Mouse (Mus musculus): ENCODE data around the gene Srsf2. TPM values are rescaled to one million over a fixed set of nuclear protein-coding genes. Genes with fewer than 3 reads are reported as not detected.

Srsf2 gene
- total RNA-seq, 1 experiment, result 361 TPM

GRCm38 (mm10) chr11:116882446-116882845, 29.6 kb upstream of the Srsf2 start:
- peaks cover 0 to 20% of the 10 kb centered on the region in 2 experiments; a peak in 3 of 4 replicates for H3K4me1 ChIP-seq (ENCODE audit: control insufficient read depth in 2 of 2, insufficient read depth in 2 of 2, low read length in 2 of 2, poor library complexity in 1 of 2)
- no peak overlapping the region for H3K4me3 ChIP-seq (ENCODE audit: insufficient read depth in 1 of 2, low read depth in 1 of 2, low read length in 2 of 2, poor library complexity in 1 of 2, severe bottlenecking in 1 of 2)
- in situ Hi-C loops (cut with MboI; ENCODE audit: low sequenced_read_pairs in 2 of 2, unreplicated experiment in 2 of 2), result no loop called here
- TF ChIP-seq HCFC1 (IDR thresholded peaks at IDR 0.05; ENCODE audit: borderline replicate concordance, insufficient read depth, low read length), result no peak
- no peak for TF ChIP-seq CHD2 (IDR thresholded peaks at IDR 0.05; ENCODE audit: low read depth, low read length)
- no peak for TF ChIP-seq ZNF384 (IDR thresholded peaks at IDR 0.05; ENCODE audit: low read depth, low read length)
- no peak for TF ChIP-seq ZC3H11A (IDR thresholded peaks at IDR 0.05; ENCODE audit: borderline replicate concordance, low read depth, low read length)
- no peak for TF ChIP-seq MAFK (IDR thresholded peaks at IDR 0.05; ENCODE audit: insufficient read depth, low read depth, low read length)
- H3K9ac ChIP-seq (ENCODE audit: insufficient read depth, low read depth, low read length, poor library complexity, severe bottlenecking), result no peak overlapping the region
- no peaks in the 10 kb centered on the region for H3K9me3 ChIP-seq (ENCODE audit: control insufficient read depth, insufficient read depth, low read depth, low read length)
- no peak for DNase-seq (ENCODE audit: low read depth, low spot score)
- H3K36me3 ChIP-seq (ENCODE audit: control insufficient read depth, insufficient read depth, low read length, poor library complexity, severe bottlenecking), result no peaks in the 10 kb centered on the region
- no peak overlapping the region for H3K27ac ChIP-seq (ENCODE audit: insufficient read depth, low read depth, low read length, poor library complexity, severe bottlenecking)

- Histone ChIP-seq H3K4me3 (ENCODE audit: insufficient read depth in 1 of 2, low read depth in 1 of 2, low read length in 2 of 2, poor library complexity in 1 of 2, severe bottlenecking in 1 of 2) (no peak overlapping the region), H3K9ac (ENCODE audit: insufficient read depth, low read depth, low read length, poor library complexity, severe bottlenecking) (no peak overlapping the region), H3K9me3 (ENCODE audit: control insufficient read depth, insufficient read depth, low read depth, low read length) (no peaks in the 10 kb centered on the region), H3K27ac (ENCODE audit: insufficient read depth, low read depth, low read length, poor library complexity, severe bottlenecking) (no peak overlapping the region; the same call in 1 of the 2 replicates), H3K36me3 (ENCODE audit: control insufficient read depth, insufficient read depth, low read length, poor library complexity, severe bottlenecking) (no peaks in the 10 kb centered on the region), H3K4me1 (ENCODE audit: control insufficient read depth in 2 of 2, insufficient read depth in 2 of 2, low read length in 2 of 2, poor library complexity in 1 of 2) (peaks cover 0 to 14% of the 10 kb centered on the region in 2 experiments; a peak in 3 of 4 replicates)
- DNase-seq (ENCODE audit: low read depth, low spot score), result no peak
- TF ChIP-seq MAFK (IDR thresholded peaks at IDR 0.05; ENCODE audit: insufficient read depth, low read depth, low read length) (no peak), ZC3H11A (IDR thresholded peaks at IDR 0.05; ENCODE audit: borderline replicate concordance, low read depth, low read length) (no peak), CHD2 (IDR thresholded peaks at IDR 0.05; ENCODE audit: low read depth, low read length) (no peak), HCFC1 (IDR thresholded peaks at IDR 0.05; ENCODE audit: borderline replicate concordance, insufficient read depth, low read length) (no peak), ZNF384 (IDR thresholded peaks at IDR 0.05; ENCODE audit: low read depth, low read length) (no peak)
- in situ Hi-C loops (cut with MboI; ENCODE audit: low sequenced_read_pairs in 2 of 2, unreplicated experiment in 2 of 2), result no loop called here
These were observed 28.5 kb upstream of the Srsf2 start for GRCm38 (mm10) chr11:116881440-116881839.

DNA sequence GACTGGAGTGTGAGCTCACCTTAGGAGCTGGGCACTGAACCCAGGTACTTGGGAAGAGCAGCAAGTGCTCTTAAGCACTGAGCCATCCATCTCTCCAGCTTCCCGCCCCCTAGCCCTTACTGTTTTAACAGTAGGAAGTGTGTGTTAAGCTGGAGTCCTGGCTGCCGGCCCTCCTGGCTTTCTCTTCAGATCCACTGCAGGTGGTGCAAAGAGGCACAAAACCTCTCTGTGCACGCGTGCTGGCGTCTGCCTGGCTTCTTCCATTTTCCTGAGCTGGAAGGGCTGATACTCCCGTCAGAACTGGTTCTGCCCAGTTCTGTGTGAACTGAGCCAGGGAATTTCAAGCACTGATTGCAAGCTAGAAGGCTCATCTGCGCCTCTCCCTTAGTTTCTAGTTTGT, 27.9 kb upstream of the Srsf2 start:
- no peak for DNase-seq (ENCODE audit: low read depth, low spot score)
- in situ Hi-C loops (cut with MboI; ENCODE audit: low sequenced_read_pairs in 2 of 2, unreplicated experiment in 2 of 2), result no loop called here
- TF ChIP-seq HCFC1 (IDR thresholded peaks at IDR 0.05; ENCODE audit: borderline replicate concordance, insufficient read depth, low read length), result no peak
- no peak for TF ChIP-seq CHD2 (IDR thresholded peaks at IDR 0.05; ENCODE audit: low read depth, low read length)
- no peak for TF ChIP-seq MAFK (IDR thresholded peaks at IDR 0.05; ENCODE audit: insufficient read depth, low read depth, low read length)
- TF ChIP-seq ZNF384 (IDR thresholded peaks at IDR 0.05; ENCODE audit: low read depth, low read length), result no peak
- TF ChIP-seq ZC3H11A (IDR thresholded peaks at IDR 0.05; ENCODE audit: borderline replicate concordance, low read depth, low read length), result no peak
- Histone ChIP-seq H3K4me3 (ENCODE audit: insufficient read depth in 1 of 2, low read depth in 1 of 2, low read length in 2 of 2, poor library complexity in 1 of 2, severe bottlenecking in 1 of 2) (no peak overlapping the region), H3K27ac (ENCODE audit: insufficient read depth, low read depth, low read length, poor library complexity, severe bottlenecking) (peak overlapping the region; percentile 59; the same call in 1 of the 2 replicates), H3K9me3 (ENCODE audit: control insufficient read depth, insufficient read depth, low read depth, low read length) (no peaks in the 10 kb centered on the region), H3K36me3 (ENCODE audit: control insufficient read depth, insufficient read depth, low read length, poor library complexity, severe bottlenecking) (no peaks in the 10 kb centered on the region), H3K4me1 (ENCODE audit: control insufficient read depth in 2 of 2, insufficient read depth in 2 of 2, low read length in 2 of 2, poor library complexity in 1 of 2) (peaks cover 0 to 12% of the 10 kb centered on the region in 2 experiments; a peak in 3 of 4 replicates), H3K9ac (ENCODE audit: insufficient read depth, low read depth, low read length, poor library complexity, severe bottlenecking) (no peak overlapping the region; the same call in 1 of the 2 replicates)

- DNase-seq (ENCODE audit: low read depth, low spot score), result no peak
- in situ Hi-C loops (cut with MboI; ENCODE audit: low sequenced_read_pairs in 2 of 2, unreplicated experiment in 2 of 2), result no loop called here
- Histone ChIP-seq H3K9me3 (ENCODE audit: control insufficient read depth, insufficient read depth, low read depth, low read length) (no peaks in the 10 kb centered on the region), H3K4me3 (ENCODE audit: insufficient read depth in 1 of 2, low read depth in 1 of 2, low read length in 2 of 2, poor library complexity in 1 of 2, severe bottlenecking in 1 of 2) (no peak overlapping the region), H3K36me3 (ENCODE audit: control insufficient read depth, insufficient read depth, low read length, poor library complexity, severe bottlenecking) (peaks cover 4% of the 10 kb centered on the region; the same call in 1 of the 2 replicates), H3K27ac (ENCODE audit: insufficient read depth, low read depth, low read length, poor library complexity, severe bottlenecking) (no peak overlapping the region), H3K9ac (ENCODE audit: insufficient read depth, low read depth, low read length, poor library complexity, severe bottlenecking) (no peak overlapping the region), H3K4me1 (ENCODE audit: control insufficient read depth in 2 of 2, insufficient read depth in 2 of 2, low read length in 2 of 2, poor library complexity in 1 of 2) (peaks cover 0 to 12% of the 10 kb centered on the region in 2 experiments; a peak in 2 of 4 replicates)
- TF ChIP-seq ZNF384 (IDR thresholded peaks at IDR 0.05; ENCODE audit: low read depth, low read length) (no peak), ZC3H11A (IDR thresholded peaks at IDR 0.05; ENCODE audit: borderline replicate concordance, low read depth, low read length) (no peak), MAFK (IDR thresholded peaks at IDR 0.05; ENCODE audit: insufficient read depth, low read depth, low read length) (no peak), HCFC1 (IDR thresholded peaks at IDR 0.05; ENCODE audit: borderline replicate concordance, insufficient read depth, low read length) (no peak), CHD2 (IDR thresholded peaks at IDR 0.05; ENCODE audit: low read depth, low read length) (no peak)
These were observed 25.6 kb upstream of the Srsf2 start for GRCm38 (mm10) chr11:116878454-116878853.

Measured in ES-E14 (cell line).